Mouse (Mus musculus): ENCODE results near the gene Rnase2b. TPM values are rescaled to one million over a fixed set of nuclear protein-coding genes. Genes with fewer than 3 reads are reported as not detected.
"Not testable (repeated sequence)": the region's sequence is repeated elsewhere in the genome, so short reads cannot be mapped to it uniquely, and the experiment has no call there.

The Rnase2b gene
- polyA plus RNA-seq (2015; fragmentation: Nextera tagmentation; extraction: Ambion mirVana): not detected in 2 replicates

GRCm38 (mm10) chr14:51161976-51162375, at the start of gene Rnase2b:
Gene Rnase2b (plus strand): TSS chr14:51162260.
- H3K9ac ChIP-seq (ENCODE audit: low read length); H3K27me3 ChIP-seq (ENCODE audit: control insufficient read depth, insufficient read depth, low read length); H3K27ac ChIP-seq (ENCODE audit: low read length); ATAC-seq (ENCODE audit: insufficient read depth, low FRiP score); H3K4me1 ChIP-seq (ENCODE audit: control insufficient read depth, insufficient read depth, low read length); H3K4me3 ChIP-seq (replicated peaks; ENCODE audit: low read length); H3K36me3 ChIP-seq (ENCODE audit: control insufficient read depth, insufficient read depth, low read length); H3K4me2 ChIP-seq (ENCODE audit: low read depth, low read length); H3K9me3 ChIP-seq (replicated peaks; ENCODE audit: control insufficient read depth, low read length): not testable (repeated sequence)
- 92% methylated on average over 3 of the region's 3 CpGs for WGBS

DNA sequence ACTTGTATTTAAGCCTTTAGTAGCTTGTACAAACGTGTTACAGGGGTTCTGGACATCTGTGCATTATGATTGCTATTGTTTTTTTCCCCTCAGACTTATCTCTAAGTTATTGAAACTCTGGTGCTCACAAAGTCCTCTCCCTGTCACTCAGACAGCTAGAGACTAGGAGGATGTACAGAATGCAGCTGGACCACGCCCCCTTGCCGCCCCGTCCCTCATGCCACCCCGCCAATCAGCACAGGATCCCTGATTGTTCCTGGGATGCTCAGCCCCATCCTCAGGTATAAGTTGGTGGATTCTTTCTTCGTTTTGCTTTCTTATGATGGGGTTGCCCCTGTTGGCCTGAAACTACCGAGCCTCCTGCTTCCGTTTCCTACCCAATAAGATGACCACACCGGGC, 48.6 kb upstream of the Rnase2b start:
- no peaks in the 10 kb centered on the region for H3K27me3 ChIP-seq (ENCODE audit: control insufficient read depth, insufficient read depth, low read length)
- no peak overlapping the region for H3K4me3 ChIP-seq (replicated peaks; ENCODE audit: low read length)
- H3K4me1 ChIP-seq (ENCODE audit: control insufficient read depth, insufficient read depth, low read length): no peaks in the 10 kb centered on the region
- no peak overlapping the region for H3K4me2 ChIP-seq (ENCODE audit: low read depth, low read length)
- no peak overlapping the region for H3K27ac ChIP-seq (ENCODE audit: low read length)
- no peaks in the 10 kb centered on the region for H3K36me3 ChIP-seq (ENCODE audit: control insufficient read depth, insufficient read depth, low read length)
- 44% methylated on average over 9 of the region's 9 CpGs for WGBS
- H3K9me3 ChIP-seq (replicated peaks; ENCODE audit: control insufficient read depth, low read length): peaks cover 5% of the 10 kb centered on the region; the same call in 1 of the 2 replicates
- H3K9ac ChIP-seq (ENCODE audit: low read length): no peak overlapping the region
- ATAC-seq (ENCODE audit: insufficient read depth, low FRiP score): no peak

DNA sequence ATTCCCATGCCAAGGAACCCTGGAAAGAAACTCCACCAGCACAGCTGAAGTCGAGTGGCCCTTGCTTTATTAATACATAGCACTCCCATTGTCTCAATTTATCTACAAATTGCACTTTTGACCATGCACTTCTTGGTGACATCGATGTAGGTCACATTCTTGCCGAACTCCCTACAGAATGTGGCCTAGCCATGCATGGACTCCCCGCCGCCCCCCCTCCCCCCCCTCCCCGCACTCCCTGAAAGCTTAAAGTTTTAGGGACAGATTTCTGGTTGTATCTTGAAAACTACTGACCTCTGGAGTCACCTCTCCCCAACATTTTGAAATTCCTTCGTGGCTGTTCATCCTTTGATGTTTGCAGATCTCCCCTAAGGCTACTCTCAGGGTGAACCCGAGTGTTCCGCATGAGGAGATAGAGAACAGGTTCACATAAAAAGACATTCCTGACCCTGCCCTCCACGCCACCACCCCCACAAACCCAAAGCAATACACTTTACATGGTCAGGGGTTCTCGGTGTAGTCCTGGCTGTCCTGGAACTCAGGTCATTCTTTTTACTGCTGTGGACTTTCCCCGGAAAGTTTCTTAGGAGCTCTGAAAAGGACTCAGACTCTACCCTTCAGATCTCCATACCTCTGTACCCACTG, 48.0 kb upstream of the Rnase2b start, which contains the start of gene Eddm3b:
Eddm3b (plus strand) TSS at position 511 of the 645 bp plus-strand sequence.
- no peaks in the 10 kb centered on the region for H3K4me1 ChIP-seq (ENCODE audit: control insufficient read depth, insufficient read depth, low read length)
- no peak within 1 kb of the TSS for H3K4me3 ChIP-seq (replicated peaks; ENCODE audit: low read length)
- H3K36me3 ChIP-seq (ENCODE audit: control insufficient read depth, insufficient read depth, low read length): no peaks in the 10 kb centered on the region
- no peak within 1 kb of the TSS for H3K9ac ChIP-seq (ENCODE audit: low read length)
- ATAC-seq (ENCODE audit: insufficient read depth, low FRiP score): no peak
- 50% methylated on average over 12 of the region's 12 CpGs for WGBS
- H3K4me2 ChIP-seq (ENCODE audit: low read depth, low read length): no peak within 1 kb of the TSS
- H3K9me3 ChIP-seq (replicated peaks; ENCODE audit: control insufficient read depth, low read length): peaks cover 5% of the 10 kb centered on the region; the same call in 1 of the 2 replicates
- no peaks in the 10 kb centered on the region for H3K27me3 ChIP-seq (ENCODE audit: control insufficient read depth, insufficient read depth, low read length)
- H3K27ac ChIP-seq (ENCODE audit: low read length): no peak within 1 kb of the TSS

DNA sequence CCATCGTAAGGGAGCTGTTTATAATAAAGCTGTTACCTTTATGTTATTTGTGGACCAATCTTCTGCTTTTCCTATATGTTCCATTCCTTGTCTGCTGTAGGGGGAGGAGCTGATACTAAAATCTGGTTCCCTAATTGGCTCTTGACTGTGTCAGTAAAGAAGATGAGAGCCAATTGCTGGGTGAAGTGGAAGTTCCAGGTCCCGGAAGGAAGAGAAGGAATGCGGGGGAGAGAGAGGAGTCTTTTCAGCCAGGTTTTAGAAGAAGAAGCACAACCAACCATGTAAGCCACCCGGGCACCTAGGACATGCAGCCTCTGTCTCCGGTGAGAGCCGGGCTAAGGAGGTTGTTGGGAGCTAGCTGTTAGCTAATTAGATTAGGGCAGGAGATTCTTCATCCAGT, 36.4 kb upstream of the Rnase2b start:
- H3K9ac ChIP-seq (ENCODE audit: low read length): no peak overlapping the region
- no peak overlapping the region for H3K4me2 ChIP-seq (ENCODE audit: low read depth, low read length)
- H3K27me3 ChIP-seq (ENCODE audit: control insufficient read depth, insufficient read depth, low read length): no peaks in the 10 kb centered on the region
- 84% methylated on average over 6 of the region's 6 CpGs for WGBS
- no peaks in the 10 kb centered on the region for H3K9me3 ChIP-seq (replicated peaks; ENCODE audit: control insufficient read depth, low read length)
- H3K27ac ChIP-seq (ENCODE audit: low read length): no peak overlapping the region
- H3K4me1 ChIP-seq (ENCODE audit: control insufficient read depth, insufficient read depth, low read length): no peaks in the 10 kb centered on the region; the same call in 1 of the 2 replicates
- no peaks in the 10 kb centered on the region for H3K36me3 ChIP-seq (ENCODE audit: control insufficient read depth, insufficient read depth, low read length)
- ATAC-seq (ENCODE audit: insufficient read depth, low FRiP score): no peak
- H3K4me3 ChIP-seq (replicated peaks; ENCODE audit: low read length): no peak overlapping the region

GRCm38 (mm10) chr14:51127648-51128258, 34.3 kb upstream of the Rnase2b start:
- ATAC-seq (ENCODE audit: insufficient read depth, low FRiP score): peak; percentile 63; the same call in 1 of the 2 replicates

DNA sequence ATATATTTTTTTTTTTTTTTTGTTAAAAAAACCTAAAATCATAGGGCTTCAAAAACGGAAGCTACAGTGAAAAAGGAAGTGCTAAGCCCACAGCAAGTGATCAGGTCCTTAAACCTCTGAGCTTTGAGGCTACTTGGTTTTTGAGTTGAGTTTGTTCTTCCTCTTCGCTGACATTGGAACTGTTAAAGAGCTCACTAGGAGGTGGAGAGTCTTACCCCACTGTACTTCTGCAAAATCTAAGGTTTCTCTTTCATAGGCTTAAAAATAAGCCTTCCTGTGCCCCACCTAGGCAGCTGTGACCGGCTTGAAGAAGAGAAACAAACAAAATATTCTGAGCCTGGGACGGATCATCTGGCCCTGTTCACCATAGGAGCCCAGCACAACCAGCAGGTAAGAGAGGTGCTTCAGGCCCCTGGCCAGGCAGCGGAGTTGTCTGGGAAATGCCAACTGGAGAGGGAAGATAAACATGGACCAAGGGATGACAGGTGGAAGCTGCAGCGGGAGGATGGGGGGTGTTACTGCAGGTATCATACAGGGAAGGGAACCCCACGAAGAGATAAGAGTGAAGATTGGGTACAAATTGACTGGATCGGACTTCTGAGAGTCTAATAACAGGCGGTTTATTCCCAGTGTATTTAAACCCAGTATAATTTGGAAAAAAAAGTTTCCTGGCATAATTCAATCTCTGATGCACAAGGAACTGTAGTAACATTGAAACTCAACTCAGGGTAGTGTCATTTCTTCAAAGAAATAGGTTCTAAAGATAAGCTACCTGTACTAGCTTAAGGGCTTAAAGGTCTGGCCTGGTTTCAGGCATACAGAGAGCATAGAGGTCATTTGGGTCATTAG, 33.1 kb upstream of the Rnase2b start:
- H3K9me3 ChIP-seq (replicated peaks; ENCODE audit: control insufficient read depth, low read length): no peaks in the 10 kb centered on the region
- WGBS: 72% methylated on average over 9 of the region's 9 CpGs
- H3K27me3 ChIP-seq (ENCODE audit: control insufficient read depth, insufficient read depth, low read length): no peaks in the 10 kb centered on the region
- H3K4me1 ChIP-seq (ENCODE audit: control insufficient read depth, insufficient read depth, low read length): no peaks in the 10 kb centered on the region; the same call in 1 of the 2 replicates
- peak overlapping the region; percentile 33; the same call in 1 of the 2 replicates for H3K27ac ChIP-seq (ENCODE audit: low read length)
- H3K36me3 ChIP-seq (ENCODE audit: control insufficient read depth, insufficient read depth, low read length): no peaks in the 10 kb centered on the region
- ATAC-seq (ENCODE audit: insufficient read depth, low FRiP score): no peak
- H3K4me2 ChIP-seq (ENCODE audit: low read depth, low read length): no peak overlapping the region
- H3K4me3 ChIP-seq (replicated peaks; ENCODE audit: low read length): peak overlapping the region; percentile 8; the same call in 1 of the 2 replicates
- no peak overlapping the region for H3K9ac ChIP-seq (ENCODE audit: low read length)

More at GRCm38 (mm10) chr14:51127648-51128258, 34.3 kb upstream of the Rnase2b start:
- Histone ChIP-seq H3K27me3 (ENCODE audit: control insufficient read depth, insufficient read depth, low read length) (no peaks in the 10 kb centered on the region), H3K27ac (ENCODE audit: low read length) (no peak overlapping the region), H3K9me3 (replicated peaks; ENCODE audit: control insufficient read depth, low read length) (no peaks in the 10 kb centered on the region), H3K9ac (ENCODE audit: low read length) (no peak overlapping the region), H3K4me3 (replicated peaks; ENCODE audit: low read length) (no peak overlapping the region), H3K36me3 (ENCODE audit: control insufficient read depth, insufficient read depth, low read length) (no peaks in the 10 kb centered on the region), H3K4me2 (ENCODE audit: low read depth, low read length) (no peak overlapping the region), H3K4me1 (ENCODE audit: control insufficient read depth, insufficient read depth, low read length) (no peaks in the 10 kb centered on the region; the same call in 1 of the 2 replicates)
- WGBS: 52% methylated on average over 2 of the region's 2 CpGs

GRCm38 (mm10) chr14:51129624-51129975, 32.5 kb upstream of the Rnase2b start:
- H3K36me3 ChIP-seq (ENCODE audit: control insufficient read depth, insufficient read depth, low read length): no peaks in the 10 kb centered on the region
- H3K4me1 ChIP-seq (ENCODE audit: control insufficient read depth, insufficient read depth, low read length): no peaks in the 10 kb centered on the region; the same call in 1 of the 2 replicates
- no peaks in the 10 kb centered on the region for H3K27me3 ChIP-seq (ENCODE audit: control insufficient read depth, insufficient read depth, low read length)
- H3K27ac ChIP-seq (ENCODE audit: low read length): no peak overlapping the region
- WGBS: 67% methylated on average over 4 of the region's 4 CpGs
- no peak overlapping the region for H3K4me2 ChIP-seq (ENCODE audit: low read depth, low read length)
- no peak overlapping the region for H3K4me3 ChIP-seq (replicated peaks; ENCODE audit: low read length)
- no peak for ATAC-seq (ENCODE audit: insufficient read depth, low FRiP score)
- H3K9me3 ChIP-seq (replicated peaks; ENCODE audit: control insufficient read depth, low read length): no peaks in the 10 kb centered on the region
- no peak overlapping the region for H3K9ac ChIP-seq (ENCODE audit: low read length)

DNA sequence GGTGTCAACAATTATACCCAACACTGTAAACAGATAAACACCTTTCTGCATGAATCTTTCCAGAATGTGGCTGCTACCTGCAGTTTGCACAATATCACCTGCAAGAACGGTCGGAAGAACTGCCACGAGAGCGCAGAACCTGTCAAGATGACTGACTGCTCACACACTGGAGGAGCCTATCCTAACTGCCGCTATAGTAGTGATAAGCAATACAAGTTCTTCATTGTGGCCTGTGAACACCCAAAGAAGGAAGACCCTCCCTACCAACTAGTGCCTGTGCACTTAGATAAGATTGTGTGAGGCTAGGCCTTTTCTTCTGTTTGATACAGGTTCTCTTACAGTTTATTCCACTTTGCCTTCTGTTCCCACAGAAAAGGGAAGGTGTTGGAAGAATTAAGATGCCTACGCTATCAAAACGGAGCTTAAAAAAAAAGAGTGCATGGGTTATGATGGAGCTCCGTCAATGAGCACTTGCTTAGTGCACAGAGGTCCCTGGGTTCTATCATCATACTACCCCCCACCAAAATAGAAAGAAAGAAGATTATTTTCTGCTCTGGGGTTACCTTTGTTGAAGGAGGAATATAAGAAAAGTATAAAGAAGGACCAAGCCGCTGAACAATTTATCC, 31.6 kb upstream of the Rnase2b start:
- Histone ChIP-seq H3K4me3 (replicated peaks; ENCODE audit: low read length) (no peak overlapping the region), H3K4me2 (ENCODE audit: low read depth, low read length) (no peak overlapping the region), H3K9me3 (replicated peaks; ENCODE audit: control insufficient read depth, low read length) (no peaks in the 10 kb centered on the region), H3K27me3 (ENCODE audit: control insufficient read depth, insufficient read depth, low read length) (no peaks in the 10 kb centered on the region), H3K36me3 (ENCODE audit: control insufficient read depth, insufficient read depth, low read length) (no peaks in the 10 kb centered on the region), H3K4me1 (ENCODE audit: control insufficient read depth, insufficient read depth, low read length) (no peaks in the 10 kb centered on the region; the same call in 1 of the 2 replicates), H3K9ac (ENCODE audit: low read length) (no peak overlapping the region), H3K27ac (ENCODE audit: low read length) (no peak overlapping the region)
- 0 out of 2 replicates have a peak, but pooled peaks have one; percentile 37 for ATAC-seq (ENCODE audit: insufficient read depth, low FRiP score)
- WGBS: 67% methylated on average over 9 of the region's 9 CpGs

All from stomach, embryonic 16.5 days (tissue).